Mouse (Mus musculus) forebrain, embryonic 11.5 days (tissue): ENCODE results near the gene BC107364. TPM values are rescaled to one million over a fixed set of nuclear protein-coding genes. Genes with fewer than 3 reads are reported as not detected.
"Not testable (repeated sequence)": the region's sequence is repeated elsewhere in the genome, so short reads cannot be mapped to it uniquely, and the experiment has no call there.

Source experiments
- ATAC-seq: fragments of 200-750 bp; cut with Nextera tagmentation; replicated peaks from 2 replicates; pipeline ENCODE4 v1.8.0; 2017; ENCODE audit warnings: moderate TSS enrichment; ENCODE audit not compliant: low FRiP score
- DNase-seq: peaks from one replicate; pipeline ENCODE4 v3.0.0-alpha.2; 2017; ENCODE audit warnings: low spot score
- H3K27ac ChIP-seq: fragments of 300-500 bp; sonication (generic); 2 replicates; pipeline ENCODE4 v1.5.1; 2014; ENCODE audit warnings: low read depth, low read length
- H3K27me3 ChIP-seq: fragments of 300-500 bp; sonication (generic); 2 replicates; pipeline ENCODE4 v1.6.1; 2014; ENCODE audit warnings: mild to moderate bottlenecking, low read length, mixed read lengths; ENCODE audit not compliant: control insufficient read depth, insufficient read depth
- H3K36me3 ChIP-seq: fragments of 300-500 bp; sonication (generic); 2 replicates; pipeline ENCODE4 v1.6.1; 2014; ENCODE audit warnings: mild to moderate bottlenecking, low read length, moderate library complexity, mixed read lengths; ENCODE audit not compliant: control insufficient read depth, insufficient read depth
- H3K4me1 ChIP-seq: fragments of 300-500 bp; sonication (generic); replicated peaks from 2 replicates; pipeline ENCODE4 v1.6.1; 2014; ENCODE audit warnings: low read length, mixed read lengths; ENCODE audit not compliant: control insufficient read depth, insufficient read depth
- H3K4me2 ChIP-seq: fragments of 300-500 bp; sonication (generic); 2 replicates; pipeline ENCODE4 v1.6.1; 2014; ENCODE audit warnings: low read depth, mild to moderate bottlenecking, low read length, moderate library complexity, mixed read lengths; ENCODE audit not compliant: severe bottlenecking
- H3K4me3 ChIP-seq: fragments of 300-500 bp; sonication (generic); 2 replicates; pipeline ENCODE4 v1.5.1; 2014; ENCODE audit warnings: low read depth, low read length
- H3K9ac ChIP-seq: fragments of 300-500 bp; sonication (generic); 2 replicates; pipeline ENCODE4 v1.6.1; 2014; ENCODE audit warnings: low read length
- H3K9me3 ChIP-seq: fragments of 300-500 bp; sonication (generic); 2 replicates; pipeline ENCODE4 v1.6.1; 2016; ENCODE audit warnings: low read length, mixed read lengths; ENCODE audit not compliant: control insufficient read depth
- WGBS: fragments of 180-500 bp; shearing (Covaris S2); extraction: QIAGEN DNeasy Blood & Tissue Kit; methylation state at CpG from one replicate; pipeline ENCODE4 v1.1.7; 2014; 5-methylcytosine and 5-hydroxymethylcytosine counted together
- polyA plus RNA-seq: library from polyadenylated mRNA; unstranded; fragments of >200 nt; fragmentation: Nextera tagmentation; extraction: Ambion mirVana; gene quantifications from 2 replicates; pipeline ENCODE4 v1.2.1, GENCODE M21; 2014

BC107364 gene
- polyA plus RNA-seq, 1 experiment from 2014 or later: not detected

DNA sequence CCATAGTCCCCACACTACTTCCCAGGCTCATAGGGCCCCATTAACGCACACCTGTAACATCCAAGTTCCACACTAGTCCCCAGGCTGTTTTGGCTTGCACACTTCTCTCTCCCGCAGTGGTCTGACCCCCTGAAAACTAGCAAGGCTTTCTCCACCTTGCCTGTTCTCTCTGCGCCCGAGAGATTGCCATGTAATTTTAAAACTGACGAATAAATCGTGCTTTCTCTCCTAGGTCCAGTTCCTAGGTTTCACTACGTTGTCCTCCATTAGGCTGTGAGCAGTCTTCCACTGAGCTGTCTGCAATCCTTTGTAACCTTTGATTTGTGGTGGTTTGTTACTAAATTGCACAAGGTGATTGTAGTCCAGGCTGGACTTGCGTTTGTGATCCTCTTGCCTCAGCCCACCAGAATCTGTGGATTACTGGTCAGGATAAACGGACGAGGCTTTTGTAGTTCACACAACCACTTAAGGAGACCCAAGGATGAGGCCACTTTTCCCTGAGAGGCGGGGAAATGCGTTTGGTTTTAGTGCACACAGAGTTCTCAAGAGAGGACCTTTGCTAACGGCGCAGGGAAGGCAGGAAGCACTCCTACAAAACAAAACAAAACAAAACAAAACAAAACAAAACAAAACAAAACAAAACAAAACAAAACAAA is 44.6 kb upstream of the BC107364 start:
- not testable (repeated sequence) for H3K9me3 ChIP-seq, DNase-seq, H3K27ac ChIP-seq, H3K4me1 ChIP-seq, H3K27me3 ChIP-seq, H3K36me3 ChIP-seq, ATAC-seq
- WGBS: 13% methylated on average over 14 of the region's 14 CpGs
- H3K4me3 ChIP-seq: peak overlapping the region; percentile 49
- H3K4me2 ChIP-seq: peak overlapping the region; percentile 76
- H3K9ac ChIP-seq: peak overlapping the region; percentile 14; the same call in 1 of the 2 replicates

- Histone ChIP-seq H3K9ac (no peak overlapping the region), H3K27me3 (no peaks in the 10 kb centered on the region), H3K27ac (no peak overlapping the region), H3K9me3 (no peaks in the 10 kb centered on the region), H3K4me1 (peaks cover 4% of the 10 kb centered on the region), H3K4me3 (no peak overlapping the region), H3K4me2 (0 out of 2 replicates have a peak overlapping the region, but pooled peaks have one; percentile 76), H3K36me3 (no peaks in the 10 kb centered on the region)
- 65% methylated on average over 7 of the region's 7 CpGs for WGBS
- no peak for ATAC-seq
- DNase-seq: no peak
These were observed 44.1 kb upstream of the BC107364 start for GRCm38 (mm10) chr3:96496216-96496615.

DNA sequence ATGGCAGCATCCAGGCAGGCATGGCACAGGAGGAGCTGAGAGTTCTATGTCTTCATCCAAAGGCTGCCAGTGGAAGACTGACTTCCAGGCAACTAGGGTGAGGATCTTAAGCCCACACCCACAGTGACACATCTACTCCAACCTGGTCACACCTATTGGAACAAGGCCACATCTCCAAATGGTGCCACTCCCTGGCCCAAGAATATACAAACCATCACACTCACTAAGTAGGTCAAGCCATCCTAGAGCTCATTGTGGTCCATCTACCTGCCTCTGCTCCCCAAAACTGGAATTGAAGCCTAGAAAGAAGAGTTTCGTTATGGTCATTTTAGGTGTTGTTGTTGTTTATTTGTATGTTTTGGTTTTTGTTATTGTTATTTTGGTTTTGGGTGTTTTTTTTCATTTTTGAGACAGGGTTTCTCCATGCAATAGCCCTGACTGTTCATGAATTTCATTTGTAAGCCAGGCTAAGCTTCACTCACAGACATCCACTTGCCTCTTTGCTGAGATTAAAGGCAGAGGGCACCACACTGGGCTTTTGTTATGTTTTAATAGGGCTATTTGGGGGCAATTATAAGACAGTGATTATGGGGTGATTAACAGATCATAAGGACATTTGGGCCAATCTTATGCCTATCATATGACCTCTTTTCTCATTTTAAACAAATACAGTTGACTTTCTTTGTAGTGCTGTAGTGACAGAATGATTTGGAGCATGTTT is 43.5 kb upstream of the BC107364 start:
- 88% methylated on average over 1 of the region's 1 CpGs for WGBS
- H3K4me3 ChIP-seq: no peak overlapping the region

DNA sequence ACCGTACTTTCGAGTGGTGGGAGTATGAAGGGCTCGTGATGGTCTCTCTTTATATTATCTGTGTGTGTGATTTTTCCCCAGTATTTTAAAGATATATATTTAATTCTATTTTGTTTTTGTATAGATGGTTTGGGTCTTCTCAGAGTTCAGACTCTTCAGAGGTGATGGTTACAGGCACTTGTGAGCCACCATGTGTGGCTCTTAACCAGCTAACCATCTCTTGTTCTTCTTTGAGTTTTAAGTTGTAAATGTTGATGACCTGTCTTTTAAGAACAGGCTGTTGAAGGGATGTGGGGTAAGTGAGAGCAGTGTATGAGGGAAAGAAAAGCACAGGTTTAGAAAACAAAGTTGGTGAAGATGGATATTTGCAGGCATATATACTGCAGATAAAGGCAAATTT is 42.8 kb upstream of the BC107364 start:
- DNase-seq (no peak), ATAC-seq (no peak)
- Histone ChIP-seq H3K4me2 (no peak overlapping the region), H3K36me3 (no peaks in the 10 kb centered on the region), H3K9ac (no peak overlapping the region), H3K9me3 (no peaks in the 10 kb centered on the region), H3K4me3 (no peak overlapping the region), H3K4me1 (peaks cover 4% of the 10 kb centered on the region), H3K27ac (no peak overlapping the region), H3K27me3 (no peaks in the 10 kb centered on the region)
- 96% methylated on average over 3 of the region's 3 CpGs for WGBS

More for the DNA sequence above, 43.5 kb upstream of the BC107364 start:
- H3K36me3 ChIP-seq: no peaks in the 10 kb centered on the region
- H3K9ac ChIP-seq: no peak overlapping the region
- no peak overlapping the region for H3K27ac ChIP-seq
- ATAC-seq (no peak), DNase-seq (no peak)
- H3K27me3 ChIP-seq: no peaks in the 10 kb centered on the region
- H3K4me2 ChIP-seq: no peak overlapping the region
- H3K4me1 ChIP-seq: peaks cover 4% of the 10 kb centered on the region
- H3K9me3 ChIP-seq: no peaks in the 10 kb centered on the region

- ATAC-seq, DNase-seq, H3K9ac ChIP-seq, H3K4me2 ChIP-seq, H3K27ac ChIP-seq, H3K36me3 ChIP-seq, H3K27me3 ChIP-seq, H3K4me3 ChIP-seq, H3K9me3 ChIP-seq, H3K4me1 ChIP-seq: not testable (repeated sequence)
- 96% methylated on average over 5 of the region's 11 CpGs for WGBS
These were observed 42.4 kb upstream of the BC107364 start for GRCm38 (mm10) chr3:96494456-96494855.

GRCm38 (mm10) chr3:96489636-96490035 is 37.5 kb upstream of the BC107364 start:
- not testable (repeated sequence) for H3K9ac ChIP-seq, H3K27me3 ChIP-seq, ATAC-seq, H3K4me1 ChIP-seq, H3K9me3 ChIP-seq, H3K4me2 ChIP-seq, H3K4me3 ChIP-seq, H3K27ac ChIP-seq, H3K36me3 ChIP-seq, DNase-seq
- 67% methylated on average over 3 of the region's 8 CpGs for WGBS

GRCm38 (mm10) chr3:96488907-96489629 is 37.0 kb upstream of the BC107364 start:
- peak; percentile 77 for ATAC-seq
- Histone ChIP-seq H3K27ac (peak overlapping the region; percentile 71; the same call in 1 of the 2 replicates), H3K4me2 (0 out of 2 replicates have a peak overlapping the region, but pooled peaks have one; percentile 27)
- not testable (repeated sequence) for DNase-seq, H3K9me3 ChIP-seq, H3K9ac ChIP-seq, H3K27me3 ChIP-seq, H3K36me3 ChIP-seq, H3K4me3 ChIP-seq, H3K4me1 ChIP-seq
- 0% methylated on average over 9 of the region's 31 CpGs for WGBS

DNA sequence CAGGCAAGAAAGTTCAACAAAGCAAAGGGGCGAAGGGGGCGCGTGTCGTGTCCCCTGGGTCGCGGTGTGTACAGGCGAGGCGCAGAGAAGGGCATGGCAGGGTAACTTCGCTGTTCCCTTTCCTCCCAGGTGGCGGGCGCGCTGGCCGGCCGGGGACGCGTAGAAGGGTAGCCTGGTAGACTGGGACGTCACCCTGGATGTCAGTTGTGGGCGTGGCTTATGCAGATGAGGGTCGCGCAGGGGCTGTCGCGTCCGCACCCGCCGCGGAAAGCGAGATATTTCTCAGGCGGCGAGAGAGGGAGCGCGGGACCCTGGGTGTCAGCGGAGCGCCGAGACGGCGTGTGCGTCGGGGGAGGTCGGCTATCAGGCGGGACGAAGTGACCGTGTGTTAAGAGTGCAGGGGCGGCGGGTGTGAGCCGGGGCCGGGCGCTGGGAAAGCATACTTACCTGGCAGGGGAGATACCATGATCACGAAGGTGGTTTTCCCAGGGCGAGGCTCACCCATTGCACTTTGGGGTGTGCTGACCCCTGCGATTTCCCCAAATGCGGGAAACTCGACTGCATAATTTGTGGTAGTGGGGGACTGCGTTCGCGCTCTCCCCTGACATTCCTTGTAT is 36.3 kb upstream of the BC107364 start:
- not testable (repeated sequence) for H3K9me3 ChIP-seq, H3K4me1 ChIP-seq, H3K27me3 ChIP-seq, H3K36me3 ChIP-seq, DNase-seq
- no CpG with 5 or more reads among the region's 55 CpGs for WGBS
- Histone ChIP-seq H3K4me3 (peak overlapping the region; percentile 21), H3K9ac (peak overlapping the region; percentile 47), H3K27ac (peak overlapping the region; percentile 79; the same call in 1 of the 2 replicates), H3K4me2 (peak overlapping the region; percentile 57)
- peak; percentile 90 for ATAC-seq
